Mouse (Mus musculus): Measurements from ENCODE around the gene Rdh7.

- TF ChIP-seq POLR2A (IDR thresholded peaks at IDR 0.05; ENCODE audit: low read depth, low read length) (no peak), CTCF (IDR thresholded peaks at IDR 0.05; ENCODE audit: borderline replicate concordance, insufficient read depth, low read length) (no peak)
These were observed 10.9 kb downstream of the Rdh7 start for GRCm38 (mm10) chr10:127877681-127878080.

Data from embryonic fibroblast, embryonic 13.5 days (primary cell).